Mouse (Mus musculus) CH12.LX (cell line): ENCODE data around the gene Vmn2r89.

Source experiments
- CHD2 ChIP-seq: IDR thresholded peaks from 2 replicates; pipeline ENCODE4 v1.6.1; 2011; ENCODE audit warnings: low read length, improper control_type of control experiment
- CTCF ChIP-seq, 2 experiments: IDR thresholded peaks in 1 of 2; conservative IDR thresholded peaks in 1 of 2; 2 replicates each; pipeline ENCODE4 v1.5.1; 2011 to 2012; ENCODE audit warnings: low read depth in 2 of 2, low read length in 2 of 2, improper control_type of control experiment in 1 of 2, inconsistent platforms in 1 of 2, mild to moderate bottlenecking in 1 of 2, moderate library complexity in 1 of 2
- ELF1 ChIP-seq: IDR thresholded peaks from 2 replicates; pipeline ENCODE4 v1.6.1; 2014; ENCODE audit warnings: low read depth, mild to moderate bottlenecking, inconsistent platforms, low read length, improper control_type of control experiment
- EP300 ChIP-seq: IDR thresholded peaks from 2 replicates; pipeline ENCODE4 v1.6.1; 2011; ENCODE audit warnings: low read length, improper control_type of control experiment
- ETS1 ChIP-seq: conservative IDR thresholded peaks from 2 replicates; pipeline ENCODE4 v1.6.1; 2012; ENCODE audit warnings: low read depth, mild to moderate bottlenecking, inconsistent platforms, low read length, improper control_type of control experiment, moderate library complexity
- GABPA ChIP-seq: IDR thresholded peaks from 2 replicates; pipeline ENCODE4 v1.6.1; 2012; ENCODE audit warnings: low read depth, low read length, improper control_type of control experiment, inconsistent platforms; ENCODE audit not compliant: insufficient replicate concordance
- MAFK ChIP-seq: IDR thresholded peaks from 2 replicates; pipeline ENCODE4 v1.6.1; 2011; ENCODE audit warnings: low read length, improper control_type of control experiment; ENCODE audit not compliant: insufficient replicate concordance
- MEF2A ChIP-seq: IDR thresholded peaks from 2 replicates; pipeline ENCODE4 v1.6.1; 2014; ENCODE audit warnings: low read depth, mild to moderate bottlenecking, inconsistent platforms, low read length, improper control_type of control experiment, borderline replicate concordance
- POLR2A ChIP-seq: IDR thresholded peaks from 2 replicates; pipeline ENCODE4 v1.6.1; 2011; ENCODE audit warnings: low read depth, mild to moderate bottlenecking, improper control_type of control experiment, low read length
- SIN3A ChIP-seq: IDR thresholded peaks from 2 replicates; pipeline ENCODE4 v1.6.1; 2012; ENCODE audit warnings: low read length, improper control_type of control experiment, inconsistent platforms
- TCF12 ChIP-seq: IDR thresholded peaks from 2 replicates; pipeline ENCODE4 v1.6.1; 2014; ENCODE audit warnings: low read depth, mild to moderate bottlenecking, inconsistent platforms, low read length, improper control_type of control experiment
- USF1 ChIP-seq: IDR thresholded peaks from 2 replicates; pipeline ENCODE4 v1.6.1; 2014; ENCODE audit warnings: low read depth, mild to moderate bottlenecking, inconsistent platforms, low read length, improper control_type of control experiment
- ZKSCAN1 ChIP-seq: IDR thresholded peaks from 2 replicates; pipeline ENCODE4 v1.6.1; 2012; ENCODE audit warnings: low read depth, inconsistent platforms, low read length, improper control_type of control experiment, borderline replicate concordance
- ZNF384 ChIP-seq: IDR thresholded peaks from 2 replicates; pipeline ENCODE4 v1.6.1; 2012; ENCODE audit warnings: low read depth, low read length, improper control_type of control experiment, inconsistent platforms

- TF ChIP-seq CTCF (conservative IDR thresholded peaks at IDR 0.05 in 1 of 2, IDR thresholded peaks at IDR 0.05 in 1 of 2; ENCODE audit: low read depth in 2 of 2, low read length in 2 of 2) (no peak), GABPA (no peak), ZKSCAN1 (no peak), POLR2A (no peak), ETS1 (no peak), ELF1 (no peak), MEF2A (no peak), CHD2 (no peak), EP300 (no peak), USF1 (no peak), TCF12 (no peak), MAFK (no peak), SIN3A (no peak), ZNF384 (peak; percentile 84)
These were observed 48.1 kb downstream of the Vmn2r89 start for GRCm38 (mm10) chr14:51499707-51500275.
